Mouse (Mus musculus): Measurements from ENCODE around the gene Cldn11. TPM values are rescaled to one million over a fixed set of nuclear protein-coding genes. Genes with fewer than 3 reads are reported as not detected.
"Not testable (repeated sequence)": the region's sequence is repeated elsewhere in the genome, so short reads cannot be mapped to it uniquely, and the experiment has no call there.

Gene Cldn11
- polyA plus RNA-seq, 1 experiment from 2014 or later = 7.8 TPM

DNA sequence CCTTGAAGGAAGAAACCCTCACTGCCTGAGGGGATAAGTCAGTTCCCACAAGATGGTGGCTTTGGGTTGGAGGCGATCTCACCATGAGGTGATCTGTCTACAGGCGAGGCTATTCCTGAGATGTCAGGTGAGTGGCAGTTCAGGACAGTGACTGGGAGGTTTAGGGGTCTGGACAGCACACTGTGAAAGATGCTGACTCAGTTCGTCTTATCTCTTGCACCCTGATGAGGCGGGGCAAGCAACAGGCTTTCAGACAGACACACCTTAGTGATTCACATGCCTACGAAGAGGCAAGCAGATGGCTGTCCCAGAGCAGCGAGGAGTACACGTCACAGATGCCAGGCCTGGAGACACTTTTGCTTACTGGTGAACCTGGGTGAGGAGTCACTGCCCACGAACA, 15.5 kb upstream of the Cldn11 start:
- H3K4me3 ChIP-seq = no peak overlapping the region
- no peak for ATAC-seq (replicated peaks; ENCODE audit: insufficient number of reproducible peaks, insufficient read depth, low FRiP score, low read depth)
- no peaks in the 10 kb centered on the region for H3K9me3 ChIP-seq (replicated peaks)
- H3K4me2 ChIP-seq = no peak overlapping the region
- H3K36me3 ChIP-seq = no peaks in the 10 kb centered on the region
- H3K27ac ChIP-seq = no peak overlapping the region
- H3K9ac ChIP-seq = no peak overlapping the region
- 68% methylated on average over 8 of the region's 8 CpGs for WGBS
- no peaks in the 10 kb centered on the region for H3K27me3 ChIP-seq
- H3K4me1 ChIP-seq (replicated peaks) = 0 out of 2 replicates have a peak, but pooled peaks cover 1% of the 10 kb centered on the region

DNA sequence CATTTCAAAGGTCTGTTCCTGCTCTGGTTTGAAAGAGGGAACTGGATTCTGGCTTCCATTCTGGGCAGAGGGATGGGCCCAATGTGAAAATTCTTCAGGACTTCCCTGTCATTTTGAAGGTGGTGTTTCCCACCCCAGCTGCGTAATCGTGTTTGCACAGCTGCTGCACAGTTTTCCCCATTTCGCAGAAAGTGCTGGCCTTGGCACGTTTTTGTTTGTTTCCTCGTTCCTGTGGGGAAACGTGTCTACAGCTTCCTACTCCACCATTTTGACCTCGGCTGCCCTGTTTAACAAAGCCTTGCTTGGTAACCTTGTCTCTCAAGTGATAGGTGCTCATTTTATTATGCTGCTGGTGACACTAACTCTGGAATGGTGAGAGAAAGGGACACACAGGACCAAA, 15.0 kb upstream of the Cldn11 start:
- Histone ChIP-seq H3K4me1 (replicated peaks) (no peaks in the 10 kb centered on the region), H3K4me3 (no peak overlapping the region), H3K36me3 (no peaks in the 10 kb centered on the region), H3K9me3 (replicated peaks) (no peaks in the 10 kb centered on the region), H3K27ac (no peak overlapping the region), H3K9ac (no peak overlapping the region), H3K4me2 (no peak overlapping the region), H3K27me3 (no peaks in the 10 kb centered on the region)
- no peak for ATAC-seq (replicated peaks; ENCODE audit: insufficient number of reproducible peaks, insufficient read depth, low FRiP score, low read depth)
- WGBS = 49% methylated on average over 7 of the region's 7 CpGs

DNA sequence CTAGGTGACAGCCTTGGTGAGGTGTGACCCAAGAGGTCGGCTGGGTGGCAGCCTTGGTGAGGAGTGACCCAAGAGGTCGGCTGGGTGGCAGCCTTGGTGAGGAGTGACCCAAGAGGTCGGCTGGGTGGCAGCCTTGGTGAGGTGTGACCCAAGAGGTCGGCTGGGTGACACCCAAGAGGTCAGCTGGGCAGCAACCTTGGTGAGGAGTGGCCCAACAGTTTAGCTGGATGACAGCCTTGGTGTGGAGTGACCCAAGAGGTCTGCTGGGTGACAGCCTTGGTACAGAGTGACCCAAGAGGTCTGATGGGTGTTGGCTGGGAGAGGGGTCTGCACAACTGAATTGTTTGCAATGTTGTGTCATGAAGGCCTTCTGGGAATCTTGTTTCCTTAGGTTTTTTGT, 13.1 kb upstream of the Cldn11 start:
- H3K9ac ChIP-seq; ATAC-seq (replicated peaks; ENCODE audit: insufficient number of reproducible peaks, insufficient read depth, low FRiP score, low read depth); H3K9me3 ChIP-seq (replicated peaks); H3K4me1 ChIP-seq (replicated peaks); H3K36me3 ChIP-seq; H3K27ac ChIP-seq; H3K27me3 ChIP-seq; H3K4me2 ChIP-seq; H3K4me3 ChIP-seq: not testable (repeated sequence)
- 58% methylated on average over 4 of the region's 4 CpGs for WGBS

DNA sequence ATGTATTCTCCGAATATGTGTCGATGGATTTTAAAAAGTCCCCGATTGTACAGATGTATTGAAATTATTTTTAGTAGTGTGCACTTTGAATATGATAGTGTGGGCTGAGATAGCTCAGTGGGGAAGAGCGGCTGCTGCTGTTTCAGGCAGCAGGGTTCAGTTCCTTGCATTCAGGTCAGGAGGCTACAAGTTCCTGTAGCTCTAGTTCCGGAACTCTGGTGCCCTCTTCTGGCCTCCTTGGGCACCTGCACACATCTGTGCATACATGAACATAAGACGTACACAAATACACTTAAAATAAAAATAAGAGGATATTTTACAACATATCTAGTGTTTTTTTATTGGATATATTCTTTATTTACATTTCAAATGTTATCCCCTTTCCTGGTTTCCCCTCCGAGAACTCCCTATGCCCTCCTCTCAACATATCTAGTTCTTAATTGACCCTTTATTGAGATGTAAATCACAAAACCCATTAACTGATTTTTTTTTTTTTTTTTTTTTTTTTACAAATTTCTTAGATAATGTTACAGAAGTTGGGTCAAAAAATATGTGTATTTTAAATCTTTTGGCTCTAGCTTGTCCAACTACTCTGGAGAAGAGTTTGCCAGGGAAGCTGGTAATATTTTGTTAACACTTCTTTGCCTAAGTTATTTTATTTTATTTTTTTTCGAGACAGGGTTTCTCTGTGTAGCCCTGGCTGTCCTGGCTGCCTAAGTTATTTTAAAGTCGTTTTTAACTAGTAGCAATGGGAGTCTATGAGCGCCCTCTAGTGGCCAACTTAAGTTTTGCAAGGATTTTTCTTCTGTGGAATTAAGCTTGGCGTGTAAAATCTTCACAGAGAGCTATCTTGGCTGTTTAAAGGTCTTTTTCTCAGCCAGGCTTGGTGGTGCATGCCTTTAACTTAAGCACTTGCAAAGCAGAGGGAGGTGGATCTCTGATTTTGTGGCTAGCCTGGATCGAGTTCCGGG, 11.0 kb upstream of the Cldn11 start:
- Histone ChIP-seq H3K4me3 (no peak overlapping the region), H3K4me1 (replicated peaks) (no peaks in the 10 kb centered on the region), H3K9me3 (replicated peaks) (no peaks in the 10 kb centered on the region), H3K27ac (no peak overlapping the region), H3K27me3 (no peaks in the 10 kb centered on the region), H3K9ac (no peak overlapping the region), H3K4me2 (no peak overlapping the region), H3K36me3 (no peaks in the 10 kb centered on the region)
- WGBS = 58% methylated on average over 13 of the region's 13 CpGs
- no peak for ATAC-seq (replicated peaks; ENCODE audit: insufficient number of reproducible peaks, insufficient read depth, low FRiP score, low read depth)

DNA sequence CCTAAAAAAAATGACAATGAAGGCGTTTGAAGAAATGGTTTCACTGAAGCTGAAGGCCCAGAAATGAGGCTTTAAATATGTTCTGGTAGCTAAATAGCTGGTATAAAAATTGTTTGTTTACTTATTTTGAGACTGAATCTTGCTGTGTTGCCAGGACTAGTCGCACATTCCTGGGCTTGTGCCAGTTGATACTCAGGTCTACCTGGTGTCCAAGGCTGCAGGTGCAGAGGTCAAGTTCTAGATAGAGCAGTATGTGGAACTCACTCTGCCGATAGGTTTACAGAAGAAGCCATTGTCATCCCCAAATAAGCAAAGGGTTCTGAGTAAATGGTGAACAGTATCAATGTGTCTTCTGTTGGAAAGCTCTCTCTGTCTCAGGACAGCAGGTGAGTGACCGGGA, 8.1 kb upstream of the Cldn11 start:
- no peak overlapping the region for H3K4me3 ChIP-seq
- no peak for ATAC-seq (replicated peaks; ENCODE audit: insufficient number of reproducible peaks, insufficient read depth, low FRiP score, low read depth)
- no peaks in the 10 kb centered on the region for H3K9me3 ChIP-seq (replicated peaks)
- H3K36me3 ChIP-seq = no peaks in the 10 kb centered on the region
- peaks cover 3% of the 10 kb centered on the region; the same call in 1 of the 2 replicates for H3K4me1 ChIP-seq (replicated peaks)
- H3K27me3 ChIP-seq = no peaks in the 10 kb centered on the region; the same call in 1 of the 2 replicates
- H3K4me2 ChIP-seq = no peak overlapping the region
- 76% methylated on average over 4 of the region's 4 CpGs for WGBS
- H3K9ac ChIP-seq = no peak overlapping the region
- H3K27ac ChIP-seq = no peak overlapping the region

DNA sequence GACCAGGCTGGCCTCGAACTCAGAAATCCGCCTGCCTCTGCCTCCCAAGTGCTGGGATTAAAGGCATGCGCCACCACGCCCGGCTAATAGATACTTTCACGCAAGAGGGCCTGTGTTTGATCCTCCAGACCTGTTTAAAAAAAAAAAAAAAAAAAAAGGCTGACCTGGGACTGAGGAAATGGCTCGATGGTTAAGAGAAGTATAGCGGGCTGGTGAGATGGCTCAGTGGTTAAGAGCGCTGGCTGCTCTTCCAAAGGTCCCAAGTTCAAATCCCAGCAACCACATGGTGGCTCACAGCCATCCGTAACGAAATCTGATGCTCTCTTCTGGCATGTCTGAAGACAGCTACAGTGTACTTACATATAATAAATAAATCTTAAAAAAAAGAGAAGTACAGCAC, 4.5 kb upstream of the Cldn11 start:
- H3K4me3 ChIP-seq; H3K27ac ChIP-seq; H3K9ac ChIP-seq; H3K4me2 ChIP-seq; H3K9me3 ChIP-seq (replicated peaks); ATAC-seq (replicated peaks; ENCODE audit: insufficient number of reproducible peaks, insufficient read depth, low FRiP score, low read depth); H3K36me3 ChIP-seq: not testable (repeated sequence)
- H3K27me3 ChIP-seq = peaks cover 23% of the 10 kb centered on the region
- H3K4me1 ChIP-seq (replicated peaks) = peaks cover 12% of the 10 kb centered on the region
- 79% methylated on average over 11 of the region's 11 CpGs for WGBS

DNA sequence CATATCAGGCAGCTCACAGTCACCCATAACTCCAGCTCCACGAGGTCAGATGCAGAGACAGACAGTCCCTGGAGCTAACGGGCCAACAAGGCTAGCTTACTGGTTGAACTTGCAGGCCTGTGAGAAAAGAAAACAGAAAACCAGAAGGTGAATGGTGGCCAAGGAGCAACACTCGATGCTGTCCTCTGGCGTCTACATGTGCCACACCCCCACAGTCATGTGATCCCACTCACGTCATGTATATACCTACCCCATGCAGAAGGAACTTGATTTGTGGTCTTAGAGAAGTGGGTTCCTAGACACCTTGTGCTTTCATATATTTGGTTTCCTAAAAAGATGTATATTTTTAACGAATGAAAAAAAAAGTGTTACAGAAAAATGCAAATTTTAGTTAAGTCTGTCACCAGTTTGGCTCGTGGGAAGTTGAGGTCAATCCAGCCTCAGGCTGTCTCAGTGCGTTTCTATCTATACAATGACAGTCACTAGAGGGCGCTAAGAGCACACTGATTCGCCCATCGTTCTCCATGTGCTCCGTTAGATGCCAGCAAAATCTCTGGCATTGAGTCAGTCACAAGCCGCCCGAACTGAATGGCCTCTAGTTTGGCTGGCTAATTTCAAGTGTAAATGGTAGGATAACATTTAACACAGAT, 4.0 kb upstream of the Cldn11 start:
- no peak overlapping the region for H3K27ac ChIP-seq
- no peak overlapping the region for H3K9ac ChIP-seq
- peak; percentile 77; the same call in 1 of the 2 replicates for ATAC-seq (replicated peaks; ENCODE audit: insufficient number of reproducible peaks, insufficient read depth, low FRiP score, low read depth)
- H3K27me3 ChIP-seq = peaks cover 27% of the 10 kb centered on the region
- WGBS = 13% methylated on average over 14 of the region's 14 CpGs
- no peak overlapping the region for H3K4me3 ChIP-seq
- H3K36me3 ChIP-seq = no peaks in the 10 kb centered on the region
- H3K4me1 ChIP-seq (replicated peaks) = peaks cover 12% of the 10 kb centered on the region
- peak overlapping the region; percentile 34 for H3K4me2 ChIP-seq
- no peaks in the 10 kb centered on the region for H3K9me3 ChIP-seq (replicated peaks)

DNA sequence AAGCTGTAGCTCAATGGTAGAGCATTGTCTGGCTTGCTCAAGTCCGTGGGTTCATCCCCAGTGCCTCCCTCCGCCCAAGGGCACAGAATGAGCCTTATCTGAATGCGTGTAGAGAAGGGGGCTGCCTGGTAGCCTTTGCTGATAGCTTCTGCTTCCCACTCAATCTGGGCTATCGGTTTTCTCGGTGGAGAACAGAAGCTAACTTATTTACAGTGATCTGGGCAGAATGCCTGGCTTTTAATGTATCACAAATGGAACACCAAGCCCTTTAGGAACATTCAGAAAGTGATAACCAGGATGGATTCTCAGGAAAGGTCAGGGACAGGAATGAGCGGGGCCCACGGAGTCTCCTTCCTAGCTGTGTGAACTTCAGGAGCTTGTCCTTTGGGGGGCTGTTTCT, 1.1 kb upstream of the Cldn11 start:
- Histone ChIP-seq H3K27me3 (peaks cover 35% of the 10 kb centered on the region), H3K4me2 (no peak overlapping the region), H3K9ac (no peak overlapping the region), H3K4me1 (replicated peaks) (peaks cover 12% of the 10 kb centered on the region), H3K9me3 (replicated peaks) (no peaks in the 10 kb centered on the region), H3K36me3 (no peaks in the 10 kb centered on the region), H3K27ac (no peak overlapping the region), H3K4me3 (no peak overlapping the region)
- ATAC-seq (replicated peaks; ENCODE audit: insufficient number of reproducible peaks, insufficient read depth, low FRiP score, low read depth) = no peak
- 53% methylated on average over 7 of the region's 7 CpGs for WGBS

DNA sequence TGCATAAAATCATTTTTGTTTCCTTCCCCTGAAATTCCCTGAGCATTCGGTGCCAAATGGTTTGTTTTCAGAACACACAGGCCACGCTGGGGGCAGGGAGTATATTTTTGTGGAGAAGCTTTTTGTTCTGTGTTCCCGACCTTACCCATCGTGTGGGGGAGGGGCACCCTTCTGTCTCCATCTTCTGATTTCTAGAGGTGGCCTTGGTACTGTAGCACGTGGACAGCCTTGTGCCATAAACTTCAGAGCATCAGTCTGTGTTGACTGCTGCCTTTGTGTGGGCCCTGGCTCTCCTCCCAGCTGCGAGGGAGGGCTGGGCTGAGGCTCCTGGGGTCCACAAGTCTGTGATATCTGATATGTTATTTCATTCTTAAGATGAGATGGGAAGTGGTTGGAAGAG, 2.4 kb downstream of the Cldn11 start:
- Histone ChIP-seq H3K27me3 (peaks cover 35% of the 10 kb centered on the region), H3K9ac (no peak overlapping the region), H3K4me2 (no peak overlapping the region), H3K4me1 (replicated peaks) (peaks cover 9% of the 10 kb centered on the region), H3K36me3 (no peaks in the 10 kb centered on the region), H3K4me3 (no peak overlapping the region), H3K27ac (no peak overlapping the region), H3K9me3 (replicated peaks) (no peaks in the 10 kb centered on the region)
- ATAC-seq (replicated peaks; ENCODE audit: insufficient number of reproducible peaks, insufficient read depth, low FRiP score, low read depth) = no peak
- WGBS = 54% methylated on average over 6 of the region's 6 CpGs

DNA sequence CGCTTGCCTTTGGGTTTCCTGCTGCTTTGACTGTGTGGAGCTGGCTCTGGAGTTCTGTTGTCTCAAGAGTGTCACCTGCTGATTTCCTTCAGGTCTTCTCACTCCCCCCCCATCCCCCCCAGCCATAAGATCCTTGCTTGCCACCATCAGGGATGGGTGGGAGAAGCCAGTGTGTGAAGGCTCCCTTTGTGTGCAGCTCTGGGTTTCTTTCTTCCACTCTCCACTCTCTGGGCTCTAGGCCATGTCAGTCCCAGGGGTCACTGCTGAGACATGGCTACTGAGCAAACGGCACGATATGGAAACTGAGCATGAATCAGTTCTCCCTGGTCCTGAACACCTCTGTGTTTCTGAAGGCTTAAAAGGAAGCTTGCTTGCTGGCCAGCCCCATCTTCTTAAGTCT, 6.4 kb downstream of the Cldn11 start:
- Histone ChIP-seq H3K27ac (no peak overlapping the region), H3K4me1 (replicated peaks) (no peaks in the 10 kb centered on the region), H3K4me2 (no peak overlapping the region), H3K36me3 (no peaks in the 10 kb centered on the region), H3K27me3 (peaks cover 5% of the 10 kb centered on the region), H3K9me3 (replicated peaks) (no peaks in the 10 kb centered on the region), H3K9ac (no peak overlapping the region), H3K4me3 (no peak overlapping the region)
- no peak for ATAC-seq (replicated peaks; ENCODE audit: insufficient number of reproducible peaks, insufficient read depth, low FRiP score, low read depth)
- WGBS = 60% methylated on average over 3 of the region's 3 CpGs

DNA sequence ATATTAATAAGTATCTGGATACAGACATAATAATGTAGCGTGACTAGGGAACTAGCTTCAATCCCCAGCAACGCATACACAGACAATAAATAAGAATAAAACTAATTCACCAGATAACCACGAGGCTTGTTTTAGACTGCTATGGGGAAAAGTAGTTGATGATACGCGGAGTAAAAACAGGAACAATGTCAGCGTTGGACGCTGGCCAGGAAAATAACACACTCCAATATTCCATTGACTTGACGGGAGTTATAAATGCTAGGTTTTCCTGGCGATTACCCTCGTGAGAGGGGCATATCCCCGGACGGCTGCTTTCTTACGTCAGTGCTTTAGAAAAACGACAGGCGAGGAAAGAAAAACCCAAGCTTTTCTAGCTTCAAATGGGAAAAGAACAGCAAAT, 8.1 kb downstream of the Cldn11 start:
- 50% methylated on average over 15 of the region's 15 CpGs for WGBS
- Histone ChIP-seq H3K36me3 (no peaks in the 10 kb centered on the region), H3K9me3 (replicated peaks) (no peaks in the 10 kb centered on the region), H3K27ac (no peak overlapping the region), H3K4me1 (replicated peaks) (no peaks in the 10 kb centered on the region), H3K27me3 (no peaks in the 10 kb centered on the region), H3K4me3 (no peak overlapping the region), H3K9ac (no peak overlapping the region), H3K4me2 (no peak overlapping the region)
- ATAC-seq (replicated peaks; ENCODE audit: insufficient number of reproducible peaks, insufficient read depth, low FRiP score, low read depth) = no peak

Data from heart, embryonic 15.5 days (tissue).